Mouse (Mus musculus): ENCODE measurements around the gene Mark3. TPM values are rescaled to one million over a fixed set of nuclear protein-coding genes. Genes with fewer than 3 reads are reported as not detected.
"Not testable (repeated sequence)": the region's sequence is repeated elsewhere in the genome, so short reads cannot be mapped to it uniquely, and the experiment has no call there.

Mark3 gene
- polyA plus RNA-seq, 1 experiment, result 80.0 TPM

DNA sequence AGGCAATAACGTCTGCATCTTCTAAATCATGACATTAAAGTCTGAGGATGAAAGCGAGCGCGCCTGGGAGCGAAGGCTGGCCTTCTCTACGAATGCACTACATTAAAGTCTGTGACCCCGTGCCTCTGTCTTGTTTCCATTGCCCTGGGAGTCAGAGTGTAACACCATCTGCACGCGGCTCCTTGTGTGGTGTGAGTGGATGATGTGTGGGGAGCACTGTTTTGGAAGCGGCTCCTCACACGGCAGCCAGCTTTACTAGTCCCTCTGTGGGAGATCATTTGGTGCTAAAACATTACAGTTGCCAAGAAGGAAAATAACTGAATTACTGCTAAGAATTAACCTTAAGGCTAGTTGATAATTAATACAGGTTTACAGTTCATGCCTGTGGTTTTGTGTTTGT, 81.4 kb downstream of the Mark3 start:
- no peak for DNase-seq
- WGBS, result 48% methylated on average over 11 of the region's 11 CpGs
- Histone ChIP-seq H3K4me3 (replicated peaks; ENCODE audit: insufficient read depth, low read depth, low read length) (no peak overlapping the region), H3K4me1 (ENCODE audit: control insufficient read depth, insufficient read depth, low read length) (peaks cover 3% of the 10 kb centered on the region; the same call in 1 of the 2 replicates), H3K27me3 (ENCODE audit: control insufficient read depth, insufficient read depth, low read length) (no peaks in the 10 kb centered on the region), H3K27ac (ENCODE audit: insufficient read depth, low read length) (no peak overlapping the region)
- TF ChIP-seq POLR2A (IDR thresholded peaks at IDR 0.05; ENCODE audit: borderline replicate concordance, insufficient read depth, low read length) (no peak), CTCF (IDR thresholded peaks at IDR 0.05; ENCODE audit: borderline replicate concordance, insufficient read depth, low read depth, low read length) (no peak)

DNA sequence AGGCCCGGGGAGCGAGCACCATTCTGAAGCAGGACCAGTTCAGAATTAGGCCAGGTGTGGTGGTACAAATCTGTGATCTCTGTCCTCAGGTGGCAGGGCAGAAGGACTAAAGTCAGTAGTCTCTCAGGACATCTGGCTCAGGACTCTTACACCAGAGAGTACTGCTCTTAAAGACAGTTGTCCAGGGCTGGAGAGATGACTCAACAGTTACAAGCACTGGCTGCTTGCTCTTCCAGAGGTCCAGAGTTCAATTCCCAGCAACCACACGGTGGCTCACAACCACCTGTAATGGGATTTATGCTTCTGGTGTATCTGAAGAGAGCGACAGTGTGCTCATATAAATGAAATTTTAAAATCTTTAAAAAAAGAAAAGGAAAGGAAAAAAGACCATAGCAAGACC, 85.0 kb downstream of the Mark3 start:
- no peak overlapping the region for H3K27ac ChIP-seq (ENCODE audit: insufficient read depth, low read length)
- 97% methylated on average over 4 of the region's 4 CpGs for WGBS
- no peak overlapping the region for H3K4me3 ChIP-seq (replicated peaks; ENCODE audit: insufficient read depth, low read depth, low read length)
- TF ChIP-seq CTCF (IDR thresholded peaks at IDR 0.05; ENCODE audit: borderline replicate concordance, insufficient read depth, low read depth, low read length) (no peak), POLR2A (IDR thresholded peaks at IDR 0.05; ENCODE audit: borderline replicate concordance, insufficient read depth, low read length) (no peak)
- H3K27me3 ChIP-seq (ENCODE audit: control insufficient read depth, insufficient read depth, low read length), result no peaks in the 10 kb centered on the region
- no peaks in the 10 kb centered on the region; the same call in none of the 2 replicates for H3K4me1 ChIP-seq (ENCODE audit: control insufficient read depth, insufficient read depth, low read length)
- no peak for DNase-seq

DNA sequence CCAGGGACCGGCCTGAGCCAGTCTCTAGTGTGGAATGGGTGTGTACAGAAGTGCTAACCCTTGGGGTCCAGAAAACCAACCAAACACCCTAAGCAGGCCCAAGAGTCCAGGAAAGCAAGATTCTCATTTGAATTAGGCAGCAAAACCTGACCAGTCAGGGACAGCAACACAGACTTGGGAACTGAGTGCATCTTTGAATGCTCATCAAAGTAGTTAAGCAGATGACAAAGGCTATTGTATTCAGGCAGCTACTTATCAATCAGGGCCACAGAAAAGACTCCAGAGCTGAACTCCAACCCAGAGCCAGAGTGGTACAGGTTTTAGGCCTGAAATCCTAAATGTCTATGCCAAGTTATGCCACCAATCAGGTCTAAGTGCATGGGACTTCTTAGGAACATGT, 86.3 kb downstream of the Mark3 start:
- H3K27ac ChIP-seq (ENCODE audit: insufficient read depth, low read length), result no peak overlapping the region
- no peaks in the 10 kb centered on the region; the same call in none of the 2 replicates for H3K4me1 ChIP-seq (ENCODE audit: control insufficient read depth, insufficient read depth, low read length)
- H3K4me3 ChIP-seq (replicated peaks; ENCODE audit: insufficient read depth, low read depth, low read length), result no peak overlapping the region
- DNase-seq, result no peak
- no peaks in the 10 kb centered on the region for H3K27me3 ChIP-seq (ENCODE audit: control insufficient read depth, insufficient read depth, low read length)
- 95% methylated on average over 1 of the region's 1 CpGs for WGBS
- TF ChIP-seq POLR2A (IDR thresholded peaks at IDR 0.05; ENCODE audit: borderline replicate concordance, insufficient read depth, low read length) (no peak), CTCF (IDR thresholded peaks at IDR 0.05; ENCODE audit: borderline replicate concordance, insufficient read depth, low read depth, low read length) (no peak)

DNA sequence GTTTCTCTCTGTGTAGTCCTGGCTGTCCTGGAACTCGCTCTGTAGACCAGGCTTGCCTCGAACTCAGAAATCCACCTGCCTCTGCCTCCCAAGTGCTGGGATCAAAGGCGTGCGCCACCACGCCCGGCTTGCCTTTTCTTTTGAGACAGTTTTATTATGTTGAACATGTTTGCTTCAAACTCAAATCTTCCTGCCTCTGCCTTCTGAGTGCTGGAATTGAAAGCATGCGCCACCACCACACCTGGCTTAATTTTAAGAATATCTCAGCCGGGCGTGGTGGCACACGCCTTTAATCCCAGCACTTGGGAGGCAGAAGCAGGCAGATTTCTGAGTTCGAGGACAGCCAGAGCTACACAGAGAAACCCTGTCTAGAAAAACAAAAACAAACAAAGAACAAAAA, 87.2 kb downstream of the Mark3 start:
- H3K4me1 ChIP-seq (ENCODE audit: control insufficient read depth, insufficient read depth, low read length); DNase-seq; H3K27ac ChIP-seq (ENCODE audit: insufficient read depth, low read length); H3K4me3 ChIP-seq (replicated peaks; ENCODE audit: insufficient read depth, low read depth, low read length); H3K27me3 ChIP-seq (ENCODE audit: control insufficient read depth, insufficient read depth, low read length): not testable (repeated sequence)
- WGBS, result 97% methylated on average over 11 of the region's 11 CpGs

DNA sequence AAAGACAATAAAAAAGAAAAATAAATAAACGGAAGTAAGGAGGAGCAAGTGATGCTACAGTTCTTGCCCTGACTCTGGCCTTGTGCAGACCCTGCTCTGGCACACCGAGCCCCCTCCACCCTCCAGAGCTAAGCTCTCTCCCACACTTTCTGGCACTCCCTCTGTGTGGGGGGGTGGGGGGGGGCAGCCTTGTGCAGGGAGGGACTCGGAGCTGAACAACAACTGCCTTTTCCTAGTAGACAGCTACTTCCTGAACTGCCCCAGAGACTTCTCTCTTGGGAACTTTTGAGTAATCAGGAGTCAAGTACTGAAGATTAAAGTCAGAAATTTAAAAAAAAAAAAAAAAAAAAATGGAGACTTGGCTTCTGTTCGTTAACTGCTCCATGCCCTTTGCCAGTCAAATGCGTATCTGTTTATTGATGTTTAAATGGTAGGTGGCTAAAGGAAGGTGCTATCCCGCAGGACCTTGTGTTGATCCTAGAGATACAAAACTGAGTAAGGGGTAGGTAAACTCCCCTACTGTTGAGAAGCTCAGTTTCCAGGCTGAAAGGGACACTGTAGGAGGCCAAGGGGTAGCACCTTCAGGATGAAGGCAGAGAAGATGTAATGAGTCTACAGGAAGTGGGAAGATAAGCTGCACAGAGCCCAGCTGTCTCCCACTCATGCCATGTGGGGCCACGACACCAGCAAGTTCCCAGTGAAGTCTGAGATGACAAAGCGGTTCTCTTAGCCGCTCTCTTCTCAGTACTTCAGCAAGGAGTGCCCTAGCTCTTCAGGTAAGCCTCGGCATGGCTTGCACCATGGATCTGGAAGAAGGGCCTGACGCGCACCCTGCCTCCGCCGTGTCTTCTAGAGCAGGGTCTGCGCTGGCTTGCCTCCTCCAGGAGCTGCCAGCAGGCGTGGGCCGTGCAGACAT, 89.2 kb downstream of the Mark3 start:
- WGBS, result 51% methylated on average over 17 of the region's 17 CpGs

DNA sequence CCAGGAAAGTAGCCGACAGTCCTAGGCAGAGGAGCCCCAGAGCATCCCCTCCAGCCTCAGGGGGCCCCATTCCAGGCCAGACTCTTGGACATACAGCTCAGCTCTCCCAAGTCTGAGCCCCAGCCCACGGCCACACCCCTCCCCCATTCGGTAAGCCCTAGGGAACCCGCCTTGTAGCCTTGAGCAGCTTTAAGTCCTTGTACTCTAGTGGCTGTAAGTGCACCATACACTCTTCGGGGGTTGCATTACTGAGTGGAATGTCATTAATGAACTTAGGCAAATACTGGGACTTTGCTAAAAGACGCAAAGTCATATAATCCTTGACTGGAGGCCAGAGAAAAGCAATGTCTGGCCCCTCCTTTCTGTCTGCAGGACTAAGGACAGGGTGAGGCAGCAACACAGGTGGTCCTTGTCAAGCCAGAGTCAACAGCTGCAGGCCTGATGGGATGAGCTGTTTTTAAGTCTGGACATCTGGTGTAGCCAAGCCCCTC, 89.9 kb downstream of the Mark3 start:
- Histone ChIP-seq H3K4me3 (replicated peaks; ENCODE audit: insufficient read depth, low read depth, low read length) (no peak overlapping the region), H3K27me3 (ENCODE audit: control insufficient read depth, insufficient read depth, low read length) (no peaks in the 10 kb centered on the region), H3K4me1 (ENCODE audit: control insufficient read depth, insufficient read depth, low read length) (peaks cover 9% of the 10 kb centered on the region), H3K27ac (ENCODE audit: insufficient read depth, low read length) (no peak overlapping the region)
- WGBS, result 43% methylated on average over 6 of the region's 6 CpGs
- no peak for DNase-seq
- TF ChIP-seq CTCF (IDR thresholded peaks at IDR 0.05; ENCODE audit: borderline replicate concordance, insufficient read depth, low read depth, low read length) (no peak), POLR2A (IDR thresholded peaks at IDR 0.05; ENCODE audit: borderline replicate concordance, insufficient read depth, low read length) (no peak)

More for the DNA sequence above, 89.2 kb downstream of the Mark3 start:
- TF ChIP-seq POLR2A (IDR thresholded peaks at IDR 0.05; ENCODE audit: borderline replicate concordance, insufficient read depth, low read length) (no peak), CTCF (IDR thresholded peaks at IDR 0.05; ENCODE audit: borderline replicate concordance, insufficient read depth, low read depth, low read length) (no peak)
- Histone ChIP-seq H3K4me3 (replicated peaks; ENCODE audit: insufficient read depth, low read depth, low read length) (no peak overlapping the region), H3K27ac (ENCODE audit: insufficient read depth, low read length) (no peak overlapping the region), H3K27me3 (ENCODE audit: control insufficient read depth, insufficient read depth, low read length) (no peaks in the 10 kb centered on the region), H3K4me1 (ENCODE audit: control insufficient read depth, insufficient read depth, low read length) (peaks cover 3% of the 10 kb centered on the region)
- no peak for DNase-seq

DNA sequence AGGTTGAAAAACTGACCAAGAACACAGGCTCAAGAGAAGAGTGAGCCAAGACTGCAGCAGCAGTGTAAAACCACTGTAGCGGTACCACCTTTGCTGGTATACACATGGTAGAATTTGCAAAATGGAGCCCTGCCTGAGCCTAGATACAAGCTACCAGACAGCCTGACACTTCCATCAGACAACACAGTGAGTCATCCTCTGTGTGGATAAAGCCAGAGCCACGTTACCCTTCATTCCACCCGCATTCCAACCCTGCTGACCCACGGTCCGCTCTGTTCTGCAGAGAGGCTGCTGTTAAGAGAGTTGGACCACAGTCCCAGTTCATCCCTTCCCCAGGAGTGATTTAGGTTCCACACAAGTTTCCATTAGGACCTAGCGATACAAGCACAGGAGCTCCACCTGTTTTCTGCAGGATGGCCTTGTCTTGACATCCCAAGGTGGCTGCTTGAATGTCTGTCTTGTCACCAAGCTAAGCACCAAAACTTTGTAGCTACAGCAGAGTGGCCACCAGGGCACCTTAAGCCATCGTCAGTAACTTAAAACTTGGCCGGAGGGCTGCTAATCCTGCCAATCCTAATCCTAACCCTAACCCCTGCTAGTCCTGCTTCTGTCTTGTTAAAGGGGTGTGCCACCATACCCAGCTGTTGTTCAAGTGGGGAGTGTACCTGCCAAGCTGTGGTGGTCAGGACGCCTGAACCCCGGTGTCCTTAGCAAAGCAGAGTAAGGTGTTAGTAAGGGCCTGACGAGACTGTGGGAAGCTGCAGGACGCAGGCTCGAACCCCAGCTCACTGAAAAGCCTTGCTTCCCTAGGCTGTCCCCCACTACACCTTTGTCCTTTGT, 90.9 kb downstream of the Mark3 start:
- Histone ChIP-seq H3K4me1 (ENCODE audit: control insufficient read depth, insufficient read depth, low read length) (peaks cover 9% of the 10 kb centered on the region), H3K4me3 (replicated peaks; ENCODE audit: insufficient read depth, low read depth, low read length) (no peak overlapping the region), H3K27ac (ENCODE audit: insufficient read depth, low read length) (no peak overlapping the region), H3K27me3 (ENCODE audit: control insufficient read depth, insufficient read depth, low read length) (no peaks in the 10 kb centered on the region)
- TF ChIP-seq CTCF (IDR thresholded peaks at IDR 0.05; ENCODE audit: borderline replicate concordance, insufficient read depth, low read depth, low read length) (no peak), POLR2A (IDR thresholded peaks at IDR 0.05; ENCODE audit: borderline replicate concordance, insufficient read depth, low read length) (no peak)
- WGBS, result 79% methylated on average over 13 of the region's 13 CpGs
- DNase-seq, result no peak
